Mouse (Mus musculus) embryonic fibroblast, embryonic 13.5 days (primary cell): ENCODE results near the gene Lef1. TPM values are rescaled to one million over a fixed set of nuclear protein-coding genes. Genes with fewer than 3 reads are reported as not detected.

ENCODE experiments used
- H3K27ac ChIP-seq: 2 replicates; pipeline ENCODE4 v1.5.1; 2012; ENCODE audit warnings: low read length, control low read depth, inconsistent platforms; ENCODE audit not compliant: insufficient read depth
- H3K4me1 ChIP-seq: 2 replicates; pipeline ENCODE4 v1.6.1; 2011; ENCODE audit warnings: low read length; ENCODE audit not compliant: control insufficient read depth, insufficient read depth
- H3K4me3 ChIP-seq: 2 replicates; pipeline ENCODE4 v1.5.1; 2011; ENCODE audit warnings: mild to moderate bottlenecking, control low read depth, low read length; ENCODE audit not compliant: insufficient read depth
- CTCF ChIP-seq: IDR thresholded peaks from 2 replicates; pipeline ENCODE4 v1.5.1; 2011; ENCODE audit warnings: mild to moderate bottlenecking, control low read depth, low read length, moderate library complexity, borderline replicate concordance; ENCODE audit not compliant: insufficient read depth
- POLR2A ChIP-seq: IDR thresholded peaks from 2 replicates; pipeline ENCODE4 v1.6.1; 2011; ENCODE audit warnings: low read depth, mild to moderate bottlenecking, control low read depth, low read length, moderate library complexity
- polyA plus RNA-seq: library from polyadenylated mRNA; stranded (reverse); fragments of >200 nt; gene quantifications from 2 replicates; pipeline ENCODE4 v1.2.4, GENCODE M21; 2011; ENCODE audit warnings: low read depth; ENCODE audit not compliant: missing spikeins, insufficient read length

Lef1 gene
- polyA plus RNA-seq, 1 experiment = 1.7 TPM

DNA sequence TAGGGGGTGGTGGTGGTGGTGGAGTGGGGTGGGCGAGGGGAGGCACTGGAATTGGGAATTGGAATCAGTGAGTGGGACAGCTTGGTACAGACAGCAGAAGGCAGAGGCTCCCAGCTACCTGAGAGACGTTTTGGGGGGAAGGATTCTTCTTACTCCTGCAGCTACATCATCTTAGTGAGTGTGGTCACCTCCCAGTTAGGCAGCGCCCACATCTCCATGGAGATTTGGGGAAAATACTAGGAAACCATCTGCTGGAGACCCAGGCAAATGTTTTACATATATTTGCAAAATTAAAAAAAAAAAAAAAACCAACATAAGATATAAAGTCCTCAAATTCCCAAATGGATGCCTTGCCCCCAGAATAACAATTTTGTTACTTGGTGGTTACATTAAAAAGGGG lies 88.7 kb downstream of the Lef1 start:
- TF ChIP-seq POLR2A = no peak
- TF ChIP-seq CTCF = no peak

DNA sequence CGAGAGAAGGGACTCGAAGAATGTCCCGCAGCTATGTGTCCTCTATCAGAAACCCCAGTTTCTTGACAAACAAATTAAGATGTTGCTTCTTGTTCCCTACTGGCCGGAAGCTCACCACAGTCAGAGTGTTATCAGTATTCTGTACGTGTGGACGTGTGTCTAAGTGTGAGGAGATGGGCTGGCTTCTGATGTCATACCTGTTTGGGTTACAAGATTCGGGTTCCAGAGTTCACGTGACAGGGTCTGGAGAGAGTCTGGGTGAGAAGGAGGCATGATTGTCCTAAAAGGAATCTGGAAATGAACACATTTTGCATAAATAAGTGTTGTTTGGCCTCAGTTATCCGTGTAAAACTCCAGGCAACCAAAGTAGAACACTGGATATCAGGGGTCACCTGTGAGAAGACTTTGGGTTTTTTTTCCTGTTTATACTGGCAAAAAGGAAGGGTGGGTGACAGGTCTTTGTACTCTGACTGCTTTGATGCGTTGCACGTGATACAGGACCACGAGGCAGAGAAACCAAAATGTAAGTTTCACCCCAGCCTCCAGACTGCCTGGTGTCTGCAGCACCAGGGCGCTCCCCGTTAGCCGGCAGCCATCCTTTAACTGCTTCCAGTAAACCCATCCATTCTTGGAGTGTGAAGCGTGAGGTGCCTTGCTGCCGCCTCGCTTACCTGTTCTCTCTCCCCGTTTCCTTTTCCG lies 89.5 kb downstream of the Lef1 start:
- Histone ChIP-seq H3K4me3 (no peak overlapping the region), H3K4me1 (no peaks in the 10 kb centered on the region; the same call in 1 of the 2 replicates), H3K27ac (no peak overlapping the region)
- TF ChIP-seq POLR2A = no peak
- TF ChIP-seq CTCF = no peak

More for the DNA sequence above, 88.7 kb downstream of the Lef1 start:
- Histone ChIP-seq H3K4me1 (no peaks in the 10 kb centered on the region; the same call in 1 of the 2 replicates), H3K4me3 (no peak overlapping the region), H3K27ac (no peak overlapping the region)

DNA sequence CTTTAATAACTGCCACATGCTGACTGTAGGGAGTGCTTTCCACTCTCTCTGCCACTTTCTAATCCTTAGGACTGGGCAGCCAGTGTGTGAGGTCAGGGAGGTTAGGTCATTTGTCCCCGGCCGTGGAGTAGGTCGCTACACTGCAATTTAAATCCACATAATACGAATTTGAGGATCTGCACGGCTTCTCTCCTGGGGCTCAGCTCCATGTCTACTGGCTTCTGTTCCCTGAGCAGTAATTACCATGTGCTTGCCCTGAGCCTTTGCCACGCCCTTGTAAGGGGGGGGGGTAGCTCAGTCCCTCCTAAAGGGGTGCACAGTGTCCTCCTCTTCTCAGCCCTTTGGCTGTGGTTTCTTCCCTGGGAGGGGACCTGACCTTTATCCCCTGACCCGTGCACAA lies 92.0 kb downstream of the Lef1 start:
- no peak overlapping the region for H3K4me3 ChIP-seq
- H3K4me1 ChIP-seq = no peaks in the 10 kb centered on the region
- no peak overlapping the region for H3K27ac ChIP-seq
- no peak for TF ChIP-seq POLR2A
- TF ChIP-seq CTCF = no peak

DNA sequence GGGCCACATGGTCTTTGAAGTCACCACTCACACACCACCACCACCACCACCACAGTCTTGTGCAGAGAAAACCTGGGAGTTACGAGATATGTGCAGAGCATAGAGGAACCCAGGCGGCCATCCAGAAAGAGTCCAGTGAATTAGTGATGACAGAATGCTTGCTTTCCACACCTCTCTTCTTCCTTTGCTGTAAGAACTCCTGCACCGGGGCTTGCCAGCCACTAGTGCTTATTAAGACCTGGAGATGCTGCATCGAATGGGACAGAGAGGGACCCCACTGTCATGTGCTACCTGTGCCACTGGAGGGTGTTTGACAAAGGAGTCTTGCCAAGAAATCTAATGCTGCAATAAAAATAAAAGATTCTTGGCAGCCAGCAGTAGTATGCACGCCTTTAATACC lies 97.6 kb downstream of the Lef1 start:
- H3K27ac ChIP-seq = no peak overlapping the region
- no peaks in the 10 kb centered on the region for H3K4me1 ChIP-seq
- TF ChIP-seq POLR2A = no peak
- no peak for TF ChIP-seq CTCF
- no peak overlapping the region for H3K4me3 ChIP-seq

DNA sequence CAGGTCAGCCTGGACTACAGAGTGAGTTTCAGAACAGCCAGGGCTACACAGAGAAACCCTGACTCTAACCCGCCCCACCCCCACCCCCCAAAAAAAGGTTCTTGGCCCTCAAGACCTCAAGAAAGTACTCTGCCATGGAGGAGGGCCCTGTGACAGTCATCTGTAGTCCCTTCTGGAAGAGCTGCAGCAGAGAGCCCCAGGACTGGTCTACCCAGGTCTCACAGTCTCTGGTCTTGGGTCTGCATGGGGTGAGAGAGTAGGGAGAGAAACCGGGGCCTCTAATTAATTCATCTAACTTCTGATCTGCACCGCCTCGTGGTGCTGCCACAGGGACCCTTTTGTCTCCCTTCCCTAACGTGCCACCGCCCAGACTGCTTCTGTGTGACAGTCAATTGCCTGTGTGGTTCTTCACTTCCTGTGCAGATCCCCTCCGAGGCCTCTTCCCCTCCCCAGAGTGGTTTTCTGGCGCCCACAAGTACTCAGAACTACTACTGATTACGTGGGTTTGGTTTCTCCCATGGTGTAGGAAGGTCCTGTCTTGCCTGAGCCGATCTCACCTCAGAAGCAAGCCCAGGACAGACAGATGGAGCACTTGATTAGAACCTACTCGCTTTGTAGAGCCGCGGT lies 98.1 kb downstream of the Lef1 start:
- Histone ChIP-seq H3K27ac (no peak overlapping the region), H3K4me1 (no peaks in the 10 kb centered on the region), H3K4me3 (no peak overlapping the region)
- TF ChIP-seq CTCF = no peak
- TF ChIP-seq POLR2A = no peak

DNA sequence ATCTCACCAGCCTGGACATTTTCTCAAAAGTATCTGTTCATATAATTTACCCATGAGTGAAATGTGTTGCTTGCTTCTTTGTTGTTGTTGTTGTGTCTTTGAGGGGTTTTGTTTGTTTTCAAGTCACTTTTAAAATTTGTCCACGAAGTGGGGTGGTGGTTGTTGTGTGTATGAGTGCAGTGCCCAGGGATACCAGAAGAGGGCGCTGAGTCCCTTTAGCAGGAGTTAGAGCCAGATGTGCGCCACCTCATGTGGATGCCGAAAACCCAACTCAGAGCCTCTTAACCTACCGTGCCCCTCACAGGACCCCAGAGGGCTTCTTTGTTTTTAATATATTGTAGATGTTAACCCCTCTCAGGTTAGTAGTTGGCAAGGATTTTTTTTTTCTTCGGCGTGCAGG lies 101.9 kb downstream of the Lef1 start:
- Histone ChIP-seq H3K27ac (no peak overlapping the region), H3K4me1 (no peaks in the 10 kb centered on the region), H3K4me3 (no peak overlapping the region)
- no peak for TF ChIP-seq POLR2A
- peak; percentile 6; the same call in 1 of the 2 replicates for TF ChIP-seq CTCF

DNA sequence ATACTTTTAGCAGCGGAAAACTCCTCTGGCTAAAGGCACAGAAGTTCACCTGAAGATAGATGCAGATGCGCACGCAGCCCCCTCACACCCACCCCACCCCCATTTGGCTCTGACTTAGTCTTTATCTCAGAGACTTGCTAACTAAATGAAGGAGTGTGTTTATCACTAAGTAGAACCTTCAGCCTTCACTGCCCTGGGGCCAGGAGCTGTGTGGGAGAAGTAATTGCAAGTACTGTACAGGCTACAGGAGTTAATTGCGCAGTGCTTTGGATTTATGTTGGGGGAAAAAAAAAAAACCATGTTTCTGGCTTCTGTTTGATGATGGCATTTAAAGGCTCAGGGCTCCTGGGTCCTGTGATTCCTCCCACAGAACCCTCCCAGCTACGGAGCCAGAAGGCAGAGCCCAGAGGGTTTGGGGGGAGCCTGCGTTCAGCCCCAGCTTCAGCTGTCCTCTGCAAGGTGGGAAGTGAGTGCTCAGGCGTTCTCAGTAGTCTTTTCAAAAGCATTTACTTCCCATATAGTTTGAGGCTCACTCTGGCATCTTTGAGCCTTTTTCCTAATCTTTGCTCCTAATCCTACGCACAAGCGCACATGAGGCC lies 103.9 kb downstream of the Lef1 start:
- Histone ChIP-seq H3K4me1 (no peaks in the 10 kb centered on the region), H3K4me3 (no peak overlapping the region), H3K27ac (no peak overlapping the region)
- TF ChIP-seq CTCF (no peak), POLR2A (no peak)

DNA sequence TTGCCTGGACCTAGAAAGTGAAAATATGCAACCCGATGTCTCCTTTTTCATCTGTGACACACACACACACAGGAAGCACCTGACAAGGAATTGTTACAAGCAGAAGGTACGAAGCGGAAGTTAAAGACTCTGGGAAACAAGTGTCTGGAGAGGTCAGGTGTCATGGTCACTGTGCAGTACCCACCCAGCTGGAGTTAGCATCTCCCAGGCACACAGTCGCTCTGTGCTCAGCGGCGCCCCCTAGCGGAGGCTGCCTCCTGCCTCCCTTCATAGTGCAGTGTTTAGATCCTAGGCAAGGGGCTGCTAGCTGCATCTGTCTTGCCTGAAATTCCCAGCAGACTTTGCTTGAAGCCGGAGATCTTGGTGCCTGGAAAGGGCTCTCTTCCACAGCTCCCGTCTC lies 104.6 kb downstream of the Lef1 start:
- Histone ChIP-seq H3K4me1 (no peaks in the 10 kb centered on the region), H3K4me3 (no peak overlapping the region), H3K27ac (no peak overlapping the region)
- TF ChIP-seq CTCF = peak; percentile 85
- TF ChIP-seq POLR2A = no peak

DNA sequence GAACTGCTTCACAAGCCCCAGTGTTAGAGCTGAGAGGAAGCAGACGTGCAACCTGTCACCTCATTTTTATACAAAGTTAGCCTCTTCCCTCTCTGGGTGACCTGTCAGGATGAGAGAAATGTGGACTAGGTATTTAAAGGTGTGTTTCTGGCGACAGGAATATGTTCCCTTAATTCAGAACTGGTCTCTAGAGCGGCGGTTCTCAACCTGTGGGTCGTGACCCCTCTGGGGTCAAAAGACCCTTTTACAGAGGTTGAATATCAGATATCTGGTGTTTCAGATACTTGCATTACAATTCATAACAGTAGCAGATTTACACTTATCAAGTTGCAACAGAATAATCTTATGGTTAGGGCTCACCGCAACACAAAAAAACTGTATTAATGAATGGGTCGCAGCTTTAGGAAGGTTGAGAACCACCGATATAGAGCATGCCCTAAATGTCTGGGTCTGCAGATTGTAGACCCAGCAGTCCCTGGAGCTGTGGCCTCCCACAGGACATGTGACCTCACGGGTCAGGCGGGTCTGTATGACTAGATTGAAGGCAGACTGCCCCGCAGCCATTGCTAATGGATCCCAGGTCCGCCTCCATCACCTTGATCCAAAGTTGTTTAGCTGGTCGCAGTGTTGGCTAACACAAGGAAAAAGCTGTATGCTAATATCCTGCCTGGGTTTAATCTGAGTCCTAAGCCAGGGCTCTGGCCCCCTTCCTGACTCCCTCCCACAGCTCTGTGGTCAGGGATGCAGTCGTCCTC lies 108.5 kb downstream of the Lef1 start:
- Histone ChIP-seq H3K27ac (no peak overlapping the region), H3K4me1 (no peaks in the 10 kb centered on the region), H3K4me3 (no peak overlapping the region)
- no peak for TF ChIP-seq CTCF

DNA sequence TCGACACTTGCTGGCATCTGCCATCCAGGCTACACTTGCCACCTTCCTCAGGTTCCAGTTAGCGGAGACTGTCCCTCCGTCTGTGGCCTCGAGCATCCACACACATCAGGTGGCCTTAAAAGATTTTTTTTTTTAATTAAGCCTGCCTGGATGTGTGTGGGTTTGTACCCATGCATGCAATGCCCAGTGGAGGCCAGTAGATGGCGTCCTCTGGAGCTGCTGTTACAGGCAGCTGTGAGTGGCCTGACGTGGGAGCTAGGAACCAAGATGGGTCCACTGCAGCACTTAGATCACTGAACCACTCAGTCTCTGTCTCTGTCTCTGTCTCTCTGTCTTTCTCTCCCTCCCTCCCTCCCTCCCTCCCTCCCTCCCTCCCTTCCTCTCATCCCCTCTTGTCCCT lies 117.8 kb downstream of the Lef1 start:
- Histone ChIP-seq H3K4me1 (no peaks in the 10 kb centered on the region), H3K4me3 (no peak overlapping the region), H3K27ac (no peak overlapping the region)
- TF ChIP-seq POLR2A = no peak
- TF ChIP-seq CTCF = 0 out of 2 replicates have a peak, but pooled peaks have one; percentile 32
